ENCODE assay signal across 8 mouse cellular contexts in genomic region chr2:34825827-34826459, GRCm38 (mm10). TPM values are rescaled to one million over a fixed set of nuclear protein-coding genes. Genes with fewer than 3 reads are reported as not detected.
DNase-seq lines count a peak whose midpoint lies in the region; ATAC-seq and TF ChIP-seq lines count a peak whose summit lies in the region.

TSS of gene Fbxw2 (minus strand) at chr2:34826311.

- H3K4me2 ChIP-seq in embryonic facial prominence, embryonic 13.5 days: peak within 1 kb of the TSS; percentile 92
- H3K4me2 ChIP-seq in limb, embryonic 13.5 days (replicated peaks): peak within 1 kb of the TSS; percentile 84
- H3K4me2 ChIP-seq in midbrain, embryonic 16.5 days (ENCODE audit: low read length): peak within 1 kb of the TSS; percentile 85

- peaks cover 18% of the 10 kb centered on the region for H3K36me3 ChIP-seq in embryonic facial prominence, embryonic 13.5 days
- peaks cover 12% of the 10 kb centered on the region for H3K36me3 ChIP-seq in heart, adult 2 months (ENCODE audit: control insufficient read depth, insufficient read depth, low read length)
- H3K36me3 ChIP-seq in limb, embryonic 13.5 days: peaks cover 13% of the 10 kb centered on the region
- H3K36me3 ChIP-seq in midbrain, embryonic 16.5 days (ENCODE audit: control insufficient read depth, insufficient read depth, low read length): no peaks in the 10 kb centered on the region

- 0 out of 2 replicates have a peak, but pooled peaks cover 1% of the 10 kb centered on the region for H3K79me2 ChIP-seq in heart, adult 2 months (replicated peaks; ENCODE audit: control insufficient read depth, insufficient read depth, low read length)

- TF ChIP-seq CTCF in heart, adult 2 months (IDR thresholded peaks at IDR 0.05): no peak

- H3K9me3 ChIP-seq in embryonic facial prominence, embryonic 13.5 days: 0 out of 2 replicates have a peak, but pooled peaks cover 4% of the 10 kb centered on the region
- peaks cover 9% of the 10 kb centered on the region for H3K9me3 ChIP-seq in limb, embryonic 13.5 days
- no peaks in the 10 kb centered on the region for H3K9me3 ChIP-seq in midbrain, embryonic 16.5 days (replicated peaks; ENCODE audit: control insufficient read depth, low read length, poor library complexity, severe bottlenecking)

- 0 out of 2 replicates have a peak, but pooled peaks have one; percentile 51 for TF ChIP-seq EP300 in heart, adult 2 months (IDR thresholded peaks at IDR 0.05; ENCODE audit: insufficient read depth, low read depth, low read length)

- intact Hi-C loops in heart, adult 2 months (cut with DNase I): loop anchor here (1.0 to 2.0 kb wide), 2 partner anchors 24 to 45 kb away; no protein-coding TSS in a partner anchor

- peak; percentile 86 for TF ChIP-seq POLR2A in heart, adult 2 months (IDR thresholded peaks at IDR 0.05; ENCODE audit: insufficient read depth, low read depth, low read length)

- 0 out of 2 replicates have a peak, but pooled peaks cover 2% of the 10 kb centered on the region for H3K27me3 ChIP-seq in embryonic facial prominence, embryonic 13.5 days
- H3K27me3 ChIP-seq in heart, adult 2 months (ENCODE audit: control insufficient read depth, insufficient read depth, low read length): no peaks in the 10 kb centered on the region
- peaks cover 6% of the 10 kb centered on the region; the same call in 1 of the 2 replicates for H3K27me3 ChIP-seq in limb, embryonic 13.5 days
- no peaks in the 10 kb centered on the region; the same call in 1 of the 2 replicates for H3K27me3 ChIP-seq in midbrain, embryonic 16.5 days (ENCODE audit: control insufficient read depth, insufficient read depth, low read depth, low read length)

- peak within 1 kb of the TSS; percentile 98 for H3K9ac ChIP-seq in embryonic facial prominence, embryonic 13.5 days
- peak within 1 kb of the TSS; percentile 92 for H3K9ac ChIP-seq in heart, adult 2 months (ENCODE audit: low read depth, low read length)
- H3K9ac ChIP-seq in limb, embryonic 13.5 days: peak within 1 kb of the TSS; percentile 96
- peak within 1 kb of the TSS; percentile 96 for H3K9ac ChIP-seq in midbrain, embryonic 16.5 days (ENCODE audit: low read depth, low read length)

- peak; percentile 88 for ATAC-seq in embryonic facial prominence, embryonic 13.5 days (ENCODE audit: insufficient number of reproducible peaks, insufficient read depth, low FRiP score, low TSS enrichment, low read depth)
- ATAC-seq in limb, embryonic 13.5 days (ENCODE audit: low FRiP score, low read depth): peak; percentile 99
- ATAC-seq in midbrain, embryonic 16.5 days: peak; percentile 98

- DNase-seq in 3134 (ENCODE audit: extremely low read depth, insufficient read length, low spot score): peak; percentile 97
- DNase-seq in adrenal gland, postnatal 36 days: peak; percentile 95 to 97
- peak; percentile 94 to 95 for DNase-seq in heart, adult 2 months
- DNase-seq in kidney, adult 8-10 months: peak; percentile 89 to 91
- DNase-seq in spleen, postnatal 10 days (ENCODE audit: low spot score in 2 of 2): peak; percentile 87 to 94

- peak within 1 kb of the TSS; percentile 75 for H3K27ac ChIP-seq in embryonic facial prominence, embryonic 13.5 days
- H3K27ac ChIP-seq in heart, adult 2 months: peak within 1 kb of the TSS; percentile 84
- H3K27ac ChIP-seq in limb, embryonic 13.5 days: peak within 1 kb of the TSS; percentile 75
- peak within 1 kb of the TSS; percentile 88 for H3K27ac ChIP-seq in midbrain, embryonic 16.5 days (ENCODE audit: low read length)

- peaks cover 19% of the 10 kb centered on the region for H3K4me1 ChIP-seq in embryonic facial prominence, embryonic 13.5 days
- peaks cover 9% of the 10 kb centered on the region for H3K4me1 ChIP-seq in heart, adult 2 months (ENCODE audit: control insufficient read depth, insufficient read depth, low read length)
- peaks cover 17% of the 10 kb centered on the region for H3K4me1 ChIP-seq in limb, embryonic 13.5 days
- H3K4me1 ChIP-seq in midbrain, embryonic 16.5 days (ENCODE audit: control insufficient read depth, insufficient read depth, low read length): peaks cover 24% of the 10 kb centered on the region

- peak within 1 kb of the TSS; percentile 98 for H3K4me3 ChIP-seq in embryonic facial prominence, embryonic 13.5 days
- H3K4me3 ChIP-seq in heart, adult 2 months: peak within 1 kb of the TSS; percentile 90
- H3K4me3 ChIP-seq in limb, embryonic 13.5 days: peak within 1 kb of the TSS; percentile 95
- H3K4me3 ChIP-seq in midbrain, embryonic 16.5 days (ENCODE audit: low read depth, low read length): peak within 1 kb of the TSS; percentile 99

- WGBS in embryonic facial prominence, embryonic 13.5 days: under 1% methylated on average over 51 of the region's 57 CpGs
- WGBS in heart, adult 2 months: 0% methylated on average over 57 of the region's 57 CpGs
- under 1% methylated on average over 57 of the region's 57 CpGs for WGBS in limb, embryonic 13.5 days
- WGBS in midbrain, embryonic 16.5 days: under 1% methylated on average over 50 of the region's 57 CpGs

RNA-seq across cellular contexts. Expression of gene Fbxw2, which starts in this region (rescaled TPM):
- 10 to 100 TPM; 71.5 to 71.6 TPM for total RNA-seq in adrenal gland, postnatal 36 days (2021)
- 94.5 and 97.7 TPM in 2 replicates for polyA plus RNA-seq in embryonic facial prominence, embryonic 13.5 days (2015; fragmentation: Nextera tagmentation; extraction: Ambion mirVana)
- total RNA-seq in heart, adult 2 months (2021): 10 to 100 TPM; 40.2 to 45.3 TPM
- polyA plus RNA-seq in heart, adult 2 months (2012; rRNA removed): 29.5 and 49.2 TPM in 2 replicates
- polyA plus RNA-seq in limb, embryonic 13.5 days (2015; fragmentation: Nextera tagmentation; extraction: Ambion mirVana): 93.1 and 93.4 TPM in 2 replicates
- 102 and 106 TPM in 2 replicates for polyA plus RNA-seq in midbrain, embryonic 16.5 days (2015; fragmentation: Nextera tagmentation; extraction: Ambion mirVana)

Comparison
In these comparisons a context has a peak if more than half of its experiments do, and no peak if none do; other contexts are left out.
1. Peak in every context shown above with its lines: DNase-seq, ATAC-seq, H3K4me3 ChIP-seq and H3K27ac ChIP-seq.